Mouse (Mus musculus): ENCODE measurements around the gene Actl6a. TPM values are rescaled to one million over a fixed set of nuclear protein-coding genes. Genes with fewer than 3 reads are reported as not detected.
"Not testable (repeated sequence)": the region's sequence is repeated elsewhere in the genome, so short reads cannot be mapped to it uniquely, and the experiment has no call there.

Actl6a gene
- total and polyA plus RNA-seq, 2 experiments from 2014 or later: 43.6 to 44.3 TPM

DNA sequence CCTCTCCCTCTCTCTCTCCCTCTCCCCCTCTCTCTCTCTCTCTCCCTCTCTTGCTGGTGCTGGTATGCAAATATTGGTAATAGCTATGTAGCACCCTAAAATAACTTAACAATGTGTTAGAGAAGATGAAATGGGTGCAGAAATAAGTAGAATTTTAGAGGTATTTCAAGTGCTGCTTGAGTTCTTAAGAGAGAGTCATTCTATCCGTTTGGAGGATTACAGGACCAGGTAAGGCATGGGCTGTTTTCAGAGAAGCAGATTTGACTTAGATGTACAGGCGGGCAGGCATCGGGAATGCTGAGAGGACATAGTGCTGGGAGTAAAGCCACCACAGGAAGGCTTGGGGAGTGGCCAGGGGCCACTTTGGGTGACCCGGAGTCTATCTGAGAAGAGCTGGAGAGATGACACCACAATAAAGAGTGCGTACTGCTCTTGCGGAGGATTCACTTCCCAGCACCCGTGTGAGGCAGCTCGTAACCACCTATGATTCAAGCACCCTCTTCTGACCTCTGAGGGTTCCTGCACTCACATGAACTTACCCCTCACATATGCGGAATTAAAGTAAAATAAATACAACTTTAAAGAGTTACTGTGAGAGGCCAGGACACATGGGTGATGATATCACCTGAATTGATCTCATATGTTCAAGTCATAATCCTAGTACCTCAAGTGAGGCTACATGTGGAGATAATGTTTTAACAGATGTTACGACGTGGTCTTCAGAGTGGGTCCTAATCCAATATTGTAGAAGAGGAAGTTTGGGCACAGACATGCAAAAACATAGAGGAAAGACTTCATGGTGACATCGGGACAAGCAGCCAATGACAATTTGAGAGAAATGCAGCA is 11.1 kb upstream of the Actl6a start:
- no peak overlapping the region for H3K4me3 ChIP-seq (ENCODE audit: low read depth, low read length)
- DNase-seq (no peak), ATAC-seq (no peak)
- H3K4me1 ChIP-seq (ENCODE audit: insufficient read depth): no peaks in the 10 kb centered on the region
- no peaks in the 10 kb centered on the region for H3K36me3 ChIP-seq (ENCODE audit: insufficient read depth)
- 84% methylated on average over 12 of the region's 12 CpGs for WGBS
- no peak overlapping the region for H3K4me2 ChIP-seq (ENCODE audit: low read depth)
- H3K27me3 ChIP-seq (ENCODE audit: insufficient read depth, low read length): no peaks in the 10 kb centered on the region
- TF ChIP-seq CTCF (IDR thresholded peaks at IDR 0.05; ENCODE audit: low read depth): 0 out of 2 replicates have a peak, but pooled peaks have one; percentile 5
- no peaks in the 10 kb centered on the region for H3K9me3 ChIP-seq (ENCODE audit: low read length)
- H3K9ac ChIP-seq: no peak overlapping the region
- no peak overlapping the region for H3K27ac ChIP-seq (ENCODE audit: low read depth, low read length)

DNA sequence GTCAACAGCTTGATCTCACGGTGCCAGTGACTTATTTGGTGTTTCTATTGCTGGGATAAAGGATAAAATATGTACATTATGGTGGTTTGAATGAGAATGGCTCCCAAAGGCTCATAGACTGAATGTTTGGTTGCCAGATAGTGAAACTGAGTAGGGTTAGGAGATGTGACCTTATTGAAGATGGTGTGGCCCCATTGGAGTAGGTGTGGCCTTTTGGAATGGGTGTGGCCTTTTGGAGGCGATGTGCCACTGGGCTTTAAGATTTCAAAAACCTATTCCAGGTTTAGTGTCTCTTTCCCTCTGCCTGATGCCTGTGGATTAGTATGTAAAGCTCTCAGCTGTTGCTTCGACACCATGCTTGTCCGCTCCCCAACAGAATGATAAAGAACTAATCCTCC is 10.5 kb upstream of the Actl6a start:
- Histone ChIP-seq H3K27ac (ENCODE audit: low read depth, low read length) (no peak overlapping the region), H3K27me3 (ENCODE audit: insufficient read depth, low read length) (no peaks in the 10 kb centered on the region), H3K4me3 (ENCODE audit: low read depth, low read length) (no peak overlapping the region), H3K9me3 (ENCODE audit: low read length) (no peaks in the 10 kb centered on the region), H3K9ac (no peak overlapping the region), H3K4me1 (ENCODE audit: insufficient read depth) (no peaks in the 10 kb centered on the region), H3K36me3 (ENCODE audit: insufficient read depth) (no peaks in the 10 kb centered on the region), H3K4me2 (ENCODE audit: low read depth) (no peak overlapping the region)
- ATAC-seq: no peak
- WGBS: 80% methylated on average over 4 of the region's 4 CpGs
- DNase-seq: no peak
- TF ChIP-seq CTCF (IDR thresholded peaks at IDR 0.05; ENCODE audit: low read depth): no peak

DNA sequence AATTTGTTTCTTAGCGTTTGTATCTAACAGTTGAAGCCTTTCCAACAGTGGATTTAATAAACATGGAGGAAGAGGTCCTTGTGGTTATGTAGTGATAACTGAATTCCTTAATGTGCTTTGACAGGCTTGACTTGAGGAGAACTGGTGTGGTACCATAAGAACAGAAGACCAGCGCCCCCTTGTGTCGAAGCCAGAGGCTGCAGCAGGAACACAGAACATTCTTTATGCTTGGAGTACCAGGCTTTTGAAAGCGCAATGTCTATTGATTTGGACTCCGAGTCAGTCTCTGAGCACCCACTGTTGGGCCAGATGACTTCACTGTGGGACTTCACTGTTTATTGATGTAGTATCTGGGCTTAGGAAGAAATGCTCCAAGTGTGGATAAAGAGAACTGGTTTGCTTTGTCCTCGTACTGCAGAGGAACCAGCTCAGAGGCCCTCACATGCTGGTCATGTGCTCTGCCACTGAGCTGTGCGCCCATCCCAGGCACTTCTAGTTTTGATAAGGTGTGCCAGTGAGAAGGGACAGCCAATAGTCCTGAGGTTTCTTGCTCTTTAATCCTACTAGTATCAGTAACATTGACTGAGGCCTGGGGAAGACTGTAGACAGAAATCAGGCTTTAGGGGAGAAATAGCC is 7.8 kb upstream of the Actl6a start:
- DNase-seq (peak; percentile 94), ATAC-seq (peak; percentile 92)
- Histone ChIP-seq H3K9me3 (ENCODE audit: low read length) (no peaks in the 10 kb centered on the region), H3K36me3 (ENCODE audit: insufficient read depth) (no peaks in the 10 kb centered on the region), H3K4me1 (ENCODE audit: insufficient read depth) (no peaks in the 10 kb centered on the region), H3K4me2 (ENCODE audit: low read depth) (no peak overlapping the region), H3K4me3 (ENCODE audit: low read depth, low read length) (no peak overlapping the region), H3K9ac (no peak overlapping the region), H3K27me3 (ENCODE audit: insufficient read depth, low read length) (no peaks in the 10 kb centered on the region), H3K27ac (ENCODE audit: low read depth, low read length) (no peak overlapping the region)
- 29% methylated on average over 7 of the region's 7 CpGs for WGBS
- TF ChIP-seq CTCF (IDR thresholded peaks at IDR 0.05; ENCODE audit: low read depth): peak; percentile 93

DNA sequence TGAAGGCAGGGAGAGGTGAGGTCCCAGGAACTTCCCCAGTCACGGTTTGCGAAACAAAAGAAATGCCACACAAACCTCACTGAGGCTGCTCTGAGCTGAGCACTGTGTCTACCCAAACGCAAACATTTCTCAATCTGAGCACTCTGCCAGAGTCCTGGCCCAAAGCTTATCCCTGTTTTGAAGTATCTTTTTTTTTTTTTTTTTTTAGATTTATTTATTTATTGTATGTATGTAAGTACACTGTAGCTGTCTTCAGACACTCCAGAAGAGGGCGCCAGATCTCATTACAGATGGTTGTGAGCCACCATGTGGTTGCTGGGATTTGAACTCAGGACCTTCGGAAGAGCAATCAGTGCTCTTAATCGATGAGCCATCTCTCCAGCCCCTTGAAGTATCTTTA is 2.1 kb upstream of the Actl6a start:
- not testable (repeated sequence) for H3K27ac ChIP-seq (ENCODE audit: low read depth, low read length); H3K4me1 ChIP-seq (ENCODE audit: insufficient read depth); H3K27me3 ChIP-seq (ENCODE audit: insufficient read depth, low read length); H3K4me3 ChIP-seq (ENCODE audit: low read depth, low read length); H3K9ac ChIP-seq; H3K36me3 ChIP-seq (ENCODE audit: insufficient read depth); ATAC-seq; H3K9me3 ChIP-seq (ENCODE audit: low read length); H3K4me2 ChIP-seq (ENCODE audit: low read depth); DNase-seq
- WGBS: 92% methylated on average over 6 of the region's 6 CpGs

DNA sequence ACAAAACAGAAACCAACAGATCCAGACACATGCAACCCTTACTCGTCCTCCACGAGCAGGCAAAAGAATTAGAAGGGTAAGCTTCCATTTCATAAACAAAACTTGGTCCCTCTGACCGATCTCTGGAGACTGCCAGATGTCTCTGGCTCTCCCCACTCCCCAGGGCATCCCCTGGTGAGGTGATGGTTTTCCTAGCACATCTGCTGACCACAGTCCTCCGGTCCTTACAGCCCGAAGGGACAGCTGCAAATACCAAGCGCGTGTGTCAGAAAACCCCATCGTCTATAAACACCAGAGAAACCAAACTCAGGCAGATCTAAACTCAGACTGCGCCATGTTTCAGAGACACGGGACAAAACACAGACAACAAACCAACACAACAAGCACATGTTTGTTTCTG is 1.5 kb upstream of the Actl6a start:
- not testable (repeated sequence) for H3K9ac ChIP-seq; H3K9me3 ChIP-seq (ENCODE audit: low read length); H3K4me1 ChIP-seq (ENCODE audit: insufficient read depth); H3K4me3 ChIP-seq (ENCODE audit: low read depth, low read length); H3K27me3 ChIP-seq (ENCODE audit: insufficient read depth, low read length); H3K27ac ChIP-seq (ENCODE audit: low read depth, low read length); H3K4me2 ChIP-seq (ENCODE audit: low read depth); ATAC-seq; H3K36me3 ChIP-seq (ENCODE audit: insufficient read depth); DNase-seq
- 89% methylated on average over 10 of the region's 10 CpGs for WGBS

DNA sequence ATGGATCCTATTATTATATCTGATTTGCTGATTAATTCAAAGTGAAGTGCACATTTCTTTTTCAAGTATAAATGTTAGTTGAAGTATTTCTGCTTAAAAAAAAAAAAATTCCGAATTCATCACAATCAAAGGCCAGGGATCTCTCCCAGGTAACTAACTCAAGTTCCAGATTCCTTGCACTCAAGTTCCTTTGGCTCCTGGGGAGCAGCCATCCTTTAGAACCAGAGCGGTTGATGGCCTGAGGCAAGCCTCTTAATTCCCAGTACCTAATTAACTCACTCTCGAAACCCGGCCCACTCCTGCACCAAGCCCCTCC is 1.9 kb downstream of the Actl6a start:
- WGBS: under 1% methylated on average over 4 of the region's 4 CpGs
- H3K27ac ChIP-seq (ENCODE audit: low read depth, low read length): peak overlapping the region; percentile 83; the same call in 1 of the 2 replicates
- DNase-seq: no peak
- TF ChIP-seq CTCF (IDR thresholded peaks at IDR 0.05; ENCODE audit: low read depth): no peak
- H3K36me3 ChIP-seq (ENCODE audit: insufficient read depth): peaks cover 14% of the 10 kb centered on the region
- no peak for ATAC-seq
- no peaks in the 10 kb centered on the region for H3K27me3 ChIP-seq (ENCODE audit: insufficient read depth, low read length)
- 0 out of 2 replicates have a peak overlapping the region, but pooled peaks have one; percentile 83 for H3K9ac ChIP-seq
- H3K9me3 ChIP-seq (ENCODE audit: low read length): no peaks in the 10 kb centered on the region
- peaks cover 4% of the 10 kb centered on the region; the same call in 1 of the 2 replicates for H3K4me1 ChIP-seq (ENCODE audit: insufficient read depth)
- peak overlapping the region; percentile 71 for H3K4me3 ChIP-seq (ENCODE audit: low read depth, low read length)
- H3K4me2 ChIP-seq (ENCODE audit: low read depth): peak overlapping the region; percentile 84
